ENCODE assay signal across 10 mouse cellular contexts in the genomic region with DNA sequence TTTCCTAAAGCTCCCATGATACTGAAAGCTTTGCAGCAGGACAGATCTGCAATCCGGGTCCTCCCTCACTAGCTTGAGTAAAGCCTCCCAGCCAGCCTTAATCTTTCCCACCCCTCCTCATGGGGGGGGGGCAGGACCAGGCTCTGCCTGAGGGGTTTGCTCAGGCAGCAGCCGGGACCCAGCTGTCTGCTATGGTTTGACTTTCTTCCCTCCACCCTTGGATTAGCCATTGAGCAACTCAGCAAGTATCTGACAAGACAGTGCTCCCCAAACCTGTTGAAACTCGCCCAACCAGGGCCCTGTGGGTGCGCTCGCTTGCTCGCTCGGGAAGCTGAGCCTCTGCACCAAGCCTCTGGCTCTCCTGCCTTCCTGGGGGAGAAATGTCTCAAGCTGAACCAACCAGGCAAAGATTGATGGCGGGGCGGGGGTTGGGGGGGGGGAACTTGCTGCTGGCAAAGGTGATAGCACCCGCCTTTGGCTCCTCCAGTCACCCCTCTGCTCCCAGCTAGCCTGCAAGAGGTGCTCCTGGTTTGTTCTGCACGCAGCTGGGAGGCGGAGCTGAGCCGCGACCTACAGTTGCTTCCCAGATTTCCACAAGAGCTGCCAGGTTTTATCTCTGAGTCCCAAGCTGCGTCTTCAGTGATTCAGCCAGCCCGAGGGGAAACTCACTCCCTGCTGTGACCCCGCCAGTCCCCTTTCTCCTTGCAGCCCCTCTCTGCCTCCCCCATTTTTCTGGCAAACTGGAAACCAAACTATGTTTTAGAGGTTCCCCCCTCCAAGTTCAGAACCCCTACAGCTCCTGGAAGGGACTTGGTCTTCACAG. TPM values are rescaled to one million over a fixed set of nuclear protein-coding genes. Genes with fewer than 3 reads are reported as not detected.
DNase-seq lines count a peak whose midpoint lies in the region; ATAC-seq lines count a peak whose summit lies in the region.
"Had no signal": no experiment of that assay in that cellular context is flagged by ENCODE, and none has a peak within 500 bp of the region (broad histone marks: within the 10 kb centered on the region; RNA-seq: fewer than 3 reads in every experiment).

No protein-coding gene starts in this region.

- no peak overlapping the region for H3K27ac ChIP-seq in forebrain, embryonic 11.5 days (ENCODE audit: low read depth, low read length)
- no peak overlapping the region for H3K27ac ChIP-seq in forebrain, embryonic 10.5 days
- H3K27ac ChIP-seq in embryonic facial prominence, embryonic 12.5 days, result no peak overlapping the region
- H3K27ac ChIP-seq in neural tube, embryonic 14.5 days (ENCODE audit: low read depth, low read length), result no peak overlapping the region
- H3K27ac ChIP-seq in forebrain, embryonic 12.5 days, result no peak overlapping the region
- H3K27ac ChIP-seq: liver, embryonic 13.5 days had no signal

- peak overlapping the region; percentile 6; the same call in 1 of the 2 replicates for H3K9ac ChIP-seq in forebrain, embryonic 11.5 days (ENCODE audit: low read length)
- H3K9ac ChIP-seq in embryonic facial prominence, embryonic 12.5 days, result no peak overlapping the region
- H3K9ac ChIP-seq in neural tube, embryonic 14.5 days (replicated peaks; ENCODE audit: low read depth, low read length), result 0 out of 2 replicates have a peak overlapping the region, but pooled peaks have one; percentile 3
- no peak overlapping the region for H3K9ac ChIP-seq in forebrain, embryonic 12.5 days
- H3K9ac ChIP-seq: liver, embryonic 13.5 days had no signal

- H3K27me3 ChIP-seq in forebrain, embryonic 11.5 days (ENCODE audit: control insufficient read depth, insufficient read depth, low read length), result peaks cover 31% of the 10 kb centered on the region
- H3K27me3 ChIP-seq in forebrain, embryonic 10.5 days (ENCODE audit: poor library complexity, severe bottlenecking), result peaks cover 81% of the 10 kb centered on the region
- peaks cover 72% of the 10 kb centered on the region for H3K27me3 ChIP-seq in embryonic facial prominence, embryonic 12.5 days
- no peaks in the 10 kb centered on the region; the same call in 1 of the 2 replicates for H3K27me3 ChIP-seq in neural tube, embryonic 14.5 days (ENCODE audit: control insufficient read depth, insufficient read depth, low read length)
- peaks cover 85% of the 10 kb centered on the region for H3K27me3 ChIP-seq in forebrain, embryonic 12.5 days

- WGBS in forebrain, embryonic 11.5 days, result 11% methylated on average over 17 of the region's 17 CpGs
- 12% methylated on average over 17 of the region's 17 CpGs for WGBS in forebrain, embryonic 10.5 days
- 9% methylated on average over 17 of the region's 17 CpGs for WGBS in embryonic facial prominence, embryonic 12.5 days
- 15% methylated on average over 17 of the region's 17 CpGs for WGBS in neural tube, embryonic 14.5 days
- 9% methylated on average over 17 of the region's 17 CpGs for WGBS in forebrain, embryonic 12.5 days

- no peak overlapping the region for H3K4me2 ChIP-seq in forebrain, embryonic 11.5 days (ENCODE audit: low read depth, low read length, severe bottlenecking)
- peak overlapping the region; percentile 13; the same call in 1 of the 2 replicates for H3K4me2 ChIP-seq in embryonic facial prominence, embryonic 12.5 days (replicated peaks)
- H3K4me2 ChIP-seq in neural tube, embryonic 14.5 days (ENCODE audit: low read depth, low read length), result no peak overlapping the region
- H3K4me2 ChIP-seq in forebrain, embryonic 12.5 days, result no peak overlapping the region
- H3K4me2 ChIP-seq: liver, embryonic 13.5 days had no signal

- no peak for DNase-seq in forebrain, embryonic 11.5 days (ENCODE audit: low spot score)
- no peak for DNase-seq in forebrain, embryonic 10.5 days (ENCODE audit: extremely low spot score, low spot score)
- DNase-seq in lung, postnatal 10 days, result peak; percentile 63
- no peak for DNase-seq in lung, adult 18-20 months
- no peak for DNase-seq in left cerebral cortex, adult 11 months (ENCODE audit: low spot score)
- DNase-seq: kidney, postnatal 36 days; liver, embryonic 13.5 days had no signal

- peaks cover 14% of the 10 kb centered on the region; the same call in 1 of the 2 replicates for H3K4me1 ChIP-seq in forebrain, embryonic 11.5 days (replicated peaks; ENCODE audit: control insufficient read depth, insufficient read depth, low read length)
- H3K4me1 ChIP-seq in forebrain, embryonic 10.5 days, result peaks cover 49% of the 10 kb centered on the region
- H3K4me1 ChIP-seq in embryonic facial prominence, embryonic 12.5 days, result peaks cover 22% of the 10 kb centered on the region
- H3K4me1 ChIP-seq in neural tube, embryonic 14.5 days (ENCODE audit: control insufficient read depth, insufficient read depth, low read length), result peaks cover 16% of the 10 kb centered on the region
- H3K4me1 ChIP-seq in forebrain, embryonic 12.5 days, result peaks cover 23% of the 10 kb centered on the region

- H3K9me3 ChIP-seq in forebrain, embryonic 11.5 days (ENCODE audit: control insufficient read depth, low read length), result no peaks in the 10 kb centered on the region
- no peaks in the 10 kb centered on the region for H3K9me3 ChIP-seq in forebrain, embryonic 10.5 days
- H3K9me3 ChIP-seq in embryonic facial prominence, embryonic 12.5 days, result no peaks in the 10 kb centered on the region
- H3K9me3 ChIP-seq in neural tube, embryonic 14.5 days (ENCODE audit: control insufficient read depth, low read length), result no peaks in the 10 kb centered on the region
- H3K9me3 ChIP-seq in forebrain, embryonic 12.5 days, result no peaks in the 10 kb centered on the region
- H3K9me3 ChIP-seq: liver, embryonic 13.5 days had no signal

- H3K36me3 ChIP-seq in forebrain, embryonic 11.5 days (ENCODE audit: control insufficient read depth, insufficient read depth, low read length), result no peaks in the 10 kb centered on the region
- no peaks in the 10 kb centered on the region for H3K36me3 ChIP-seq in forebrain, embryonic 10.5 days (replicated peaks)
- no peaks in the 10 kb centered on the region for H3K36me3 ChIP-seq in embryonic facial prominence, embryonic 12.5 days
- no peaks in the 10 kb centered on the region for H3K36me3 ChIP-seq in neural tube, embryonic 14.5 days (ENCODE audit: control insufficient read depth, insufficient read depth, low read length)
- no peaks in the 10 kb centered on the region for H3K36me3 ChIP-seq in forebrain, embryonic 12.5 days (replicated peaks)
- H3K36me3 ChIP-seq: liver, embryonic 13.5 days had no signal

- ATAC-seq in forebrain, embryonic 11.5 days (replicated peaks; ENCODE audit: low FRiP score), result no peak
- ATAC-seq in embryonic facial prominence, embryonic 12.5 days (ENCODE audit: insufficient number of reproducible peaks, insufficient read depth, low FRiP score, low TSS enrichment), result no peak
- no peak for ATAC-seq in neural tube, embryonic 14.5 days (ENCODE audit: low read depth)
- ATAC-seq in forebrain, embryonic 12.5 days (ENCODE audit: low FRiP score), result no peak

- no peak overlapping the region for H3K4me3 ChIP-seq in forebrain, embryonic 11.5 days (ENCODE audit: low read depth, low read length)
- H3K4me3 ChIP-seq in forebrain, embryonic 10.5 days, result no peak overlapping the region
- H3K4me3 ChIP-seq in embryonic facial prominence, embryonic 12.5 days, result no peak overlapping the region
- no peak overlapping the region for H3K4me3 ChIP-seq in neural tube, embryonic 14.5 days (ENCODE audit: low read depth, low read length)
- H3K4me3 ChIP-seq in forebrain, embryonic 12.5 days (replicated peaks), result no peak overlapping the region
- H3K4me3 ChIP-seq: liver, embryonic 13.5 days had no signal

RNA-seq across cellular contexts. Expression of a gene that starts 5.5 kb away (rescaled TPM):
- polyA plus RNA-seq in forebrain, embryonic 11.5 days (2014; fragmentation: Nextera tagmentation; extraction: Ambion mirVana), result 1.5 and 1.9 TPM in 2 replicates
- 0.81 and 0.84 TPM in 2 replicates for polyA plus RNA-seq in forebrain, embryonic 10.5 days (2016; fragmentation: Nextera tagmentation; extraction: Ambion mirVana)
- polyA plus RNA-seq in embryonic facial prominence, embryonic 12.5 days (2016; fragmentation: Nextera tagmentation; extraction: Ambion mirVana), result 3.9 and 6.3 TPM in 2 replicates
- 1.7 and 3.5 TPM in 2 replicates for polyA plus RNA-seq in neural tube, embryonic 14.5 days (2014; fragmentation: Nextera tagmentation; extraction: Ambion mirVana)
- polyA plus RNA-seq in forebrain, embryonic 12.5 days (2016; fragmentation: Nextera tagmentation; extraction: Ambion mirVana), result 0.36 and 0.52 TPM in 2 replicates

Comparison
In these comparisons a context has a peak if more than half of its experiments do, and no peak if none do; other contexts are left out.
1. H3K9ac ChIP-seq: peak in forebrain, embryonic 11.5 days (single experiment) and neural tube, embryonic 14.5 days (single experiment); none in embryonic facial prominence, embryonic 12.5 days (single experiment) and forebrain, embryonic 12.5 days (single experiment).